Comparison of ENCODE assay signal across 9 mouse cellular contexts in the genomic region with DNA sequence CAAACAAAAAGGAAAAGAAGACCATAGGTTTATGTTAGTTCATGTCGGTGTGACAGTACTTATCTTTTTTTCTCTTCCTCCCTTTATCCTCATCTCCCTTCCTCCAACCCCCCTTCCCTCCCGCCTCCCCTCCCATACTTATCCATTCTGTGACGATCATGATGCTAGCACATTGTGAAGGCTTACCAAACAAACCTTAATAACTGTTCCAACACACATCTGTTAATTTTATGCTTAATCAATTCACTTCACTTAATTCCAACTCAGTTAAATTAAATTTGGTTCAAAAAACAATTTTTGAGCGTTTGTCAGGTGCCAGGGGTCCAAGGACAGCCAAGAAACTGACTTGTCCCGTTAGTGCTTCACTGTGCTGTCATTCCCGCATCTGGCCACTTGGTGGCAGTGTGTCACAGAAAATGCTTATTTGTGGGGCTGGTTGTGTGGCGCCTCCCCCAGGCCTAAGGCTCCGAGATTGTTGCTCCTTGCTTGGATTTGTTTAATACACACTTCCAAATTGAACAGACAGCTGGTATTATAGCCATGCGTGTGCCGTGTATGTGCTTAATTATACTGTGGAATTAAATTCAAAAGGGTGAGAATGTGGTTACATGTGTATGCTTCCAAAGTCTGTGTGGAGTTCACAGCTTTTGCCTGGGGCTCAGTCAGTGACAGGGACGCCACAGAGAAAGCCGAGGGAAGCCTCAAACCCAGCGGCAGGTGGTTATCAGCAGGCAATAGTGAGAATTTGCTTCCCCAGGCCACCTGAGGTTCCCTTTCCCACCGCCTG.
DNase-seq lines count a peak whose midpoint lies in the region; ATAC-seq lines count a peak whose summit lies in the region.
"Had no signal": no experiment of that assay in that cellular context is flagged by ENCODE, and none has a peak within 500 bp of the region (broad histone marks: within the 10 kb centered on the region; RNA-seq: fewer than 3 reads in every experiment).

No protein-coding gene starts in this region.

- no peaks in the 10 kb centered on the region for H3K27me3 ChIP-seq in forebrain, embryonic 10.5 days (ENCODE audit: poor library complexity, severe bottlenecking)
- no peaks in the 10 kb centered on the region for H3K27me3 ChIP-seq in heart, embryonic 15.5 days
- H3K27me3 ChIP-seq in liver, embryonic 12.5 days (replicated peaks), result no peaks in the 10 kb centered on the region
- no peaks in the 10 kb centered on the region for H3K27me3 ChIP-seq in stomach, embryonic 14.5 days (ENCODE audit: control insufficient read depth, insufficient read depth, low read length)

- H3K9ac ChIP-seq in heart, embryonic 15.5 days, result peak overlapping the region; percentile 14; the same call in 1 of the 2 replicates
- 0 out of 2 replicates have a peak overlapping the region, but pooled peaks have one; percentile 42 for H3K9ac ChIP-seq in liver, embryonic 12.5 days
- H3K9ac ChIP-seq in stomach, embryonic 14.5 days (replicated peaks; ENCODE audit: low read depth, low read length), result no peak overlapping the region

- peak; percentile 75 to 89 for DNase-seq in CD8-positive naive resting alpha-beta T cell, adult 2 months (ENCODE audit: low read depth in 2 of 2, low spot score in 2 of 2)
- DNase-seq in c-Kit-positive CD71-negative TER-119-negative erythroid progenitor cells, embryonic 14.5 days (ENCODE audit: low read depth), result peak; percentile 92
- peak; percentile 89 for DNase-seq in forebrain, embryonic 10.5 days (ENCODE audit: extremely low spot score, low spot score)
- peak; percentile 85 for DNase-seq in kidney, postnatal 14 days
- peak; percentile 77 to 82 for DNase-seq in natural killer cell, adult 2 months (ENCODE audit: low spot score in 2 of 2)

- 14% methylated on average over 14 of the region's 14 CpGs for WGBS in forebrain, embryonic 10.5 days
- 11% methylated on average over 14 of the region's 14 CpGs for WGBS in heart, embryonic 15.5 days
- WGBS in liver, embryonic 12.5 days (ENCODE audit: insufficient replicate concordance), result 8% methylated on average over 14 of the region's 14 CpGs
- 14% methylated on average over 14 of the region's 14 CpGs for WGBS in stomach, embryonic 14.5 days

- peak; percentile 48; the same call in 1 of the 2 replicates for ATAC-seq in heart, embryonic 15.5 days (replicated peaks; ENCODE audit: insufficient number of reproducible peaks, insufficient read depth, low FRiP score, low read depth)
- peak; percentile 65; the same call in 1 of the 2 replicates for ATAC-seq in liver, embryonic 12.5 days
- 0 out of 2 replicates have a peak, but pooled peaks have one; percentile 48 for ATAC-seq in stomach, embryonic 14.5 days (ENCODE audit: insufficient number of reproducible peaks, insufficient read depth, low FRiP score, low read depth)

- H3K9me3 ChIP-seq in forebrain, embryonic 10.5 days, result no peaks in the 10 kb centered on the region
- no peaks in the 10 kb centered on the region for H3K9me3 ChIP-seq in heart, embryonic 15.5 days (replicated peaks)
- H3K9me3 ChIP-seq in liver, embryonic 12.5 days (replicated peaks), result no peaks in the 10 kb centered on the region
- H3K9me3 ChIP-seq in stomach, embryonic 14.5 days (ENCODE audit: control insufficient read depth, low read depth, low read length), result no peaks in the 10 kb centered on the region

- peak overlapping the region; percentile 78 for H3K27ac ChIP-seq in forebrain, embryonic 10.5 days
- H3K27ac ChIP-seq in heart, embryonic 15.5 days, result peak overlapping the region; percentile 49; the same call in 1 of the 2 replicates
- no peak overlapping the region for H3K27ac ChIP-seq in liver, embryonic 12.5 days
- no peak overlapping the region for H3K27ac ChIP-seq in stomach, embryonic 14.5 days (ENCODE audit: low read length)
- H3K27ac ChIP-seq: macrophage had no signal

- no peaks in the 10 kb centered on the region for H3K36me3 ChIP-seq in forebrain, embryonic 10.5 days (replicated peaks)
- H3K36me3 ChIP-seq in heart, embryonic 15.5 days, result no peaks in the 10 kb centered on the region
- H3K36me3 ChIP-seq in liver, embryonic 12.5 days, result no peaks in the 10 kb centered on the region
- no peaks in the 10 kb centered on the region for H3K36me3 ChIP-seq in stomach, embryonic 14.5 days (ENCODE audit: control insufficient read depth, insufficient read depth, low read length)

- H3K4me2 ChIP-seq in heart, embryonic 15.5 days, result peak overlapping the region; percentile 60
- H3K4me2 ChIP-seq in liver, embryonic 12.5 days, result peak overlapping the region; percentile 67
- peak overlapping the region; percentile 23 for H3K4me2 ChIP-seq in stomach, embryonic 14.5 days (replicated peaks; ENCODE audit: low read depth, low read length)

- H3K4me3 ChIP-seq in forebrain, embryonic 10.5 days, result peak overlapping the region; percentile 22
- peak overlapping the region; percentile 25 for H3K4me3 ChIP-seq in heart, embryonic 15.5 days
- H3K4me3 ChIP-seq in liver, embryonic 12.5 days, result peak overlapping the region; percentile 41
- H3K4me3 ChIP-seq in stomach, embryonic 14.5 days (ENCODE audit: low read depth, low read length), result no peak overlapping the region

- peaks cover 22% of the 10 kb centered on the region for H3K4me1 ChIP-seq in forebrain, embryonic 10.5 days
- H3K4me1 ChIP-seq in heart, embryonic 15.5 days (replicated peaks), result peaks cover 12% of the 10 kb centered on the region
- H3K4me1 ChIP-seq in liver, embryonic 12.5 days, result peaks cover 18% of the 10 kb centered on the region
- peaks cover 3% of the 10 kb centered on the region; the same call in 1 of the 2 replicates for H3K4me1 ChIP-seq in stomach, embryonic 14.5 days (ENCODE audit: control insufficient read depth, insufficient read depth, low read length)

Comparison
In these comparisons a context has a peak if more than half of its experiments do, and no peak if none do; other contexts are left out.
1. H3K27ac ChIP-seq: peak in forebrain, embryonic 10.5 days (single experiment) and heart, embryonic 15.5 days (single experiment); none in liver, embryonic 12.5 days (single experiment) and stomach, embryonic 14.5 days (single experiment).
2. Peak in every context shown above with its lines, with median percentiles within 50 percentile points of each other: DNase-seq, ATAC-seq and H3K4me2 ChIP-seq.